Mouse (Mus musculus) midbrain, embryonic 11.5 days (tissue): ENCODE results near the gene Hnrnpul2. TPM values are rescaled to one million over a fixed set of nuclear protein-coding genes. Genes with fewer than 3 reads are reported as not detected.

Experiments
- ATAC-seq: fragments of 200-750 bp; cut with Nextera tagmentation; 2 replicates; pipeline ENCODE4 v1.8.0; 2017; ENCODE audit warnings: moderate TSS enrichment, moderate library complexity; ENCODE audit not compliant: low FRiP score
- DNase-seq: peaks from one replicate; pipeline ENCODE4 v3.0.0; 2015; ENCODE audit warnings: low spot score; ENCODE audit errors: missing footprints
- H3K27ac ChIP-seq: fragments of 300-500 bp; sonication (generic); 2 replicates; pipeline ENCODE4 v1.5.1; 2014; ENCODE audit warnings: low read depth, low read length
- H3K27me3 ChIP-seq: fragments of 300-500 bp; sonication (generic); 2 replicates; pipeline ENCODE4 v1.6.1; 2014; ENCODE audit warnings: mild to moderate bottlenecking, low read length, moderate library complexity, mixed read lengths; ENCODE audit not compliant: control insufficient read depth, insufficient read depth
- H3K36me3 ChIP-seq: fragments of 300-500 bp; sonication (generic); 2 replicates; pipeline ENCODE4 v1.6.1; 2014; ENCODE audit warnings: mild to moderate bottlenecking, low read length, moderate library complexity, mixed read lengths; ENCODE audit not compliant: control insufficient read depth, insufficient read depth
- H3K4me1 ChIP-seq: fragments of 300-500 bp; sonication (generic); 2 replicates; pipeline ENCODE4 v1.6.1; 2014; ENCODE audit warnings: low read length; ENCODE audit not compliant: control insufficient read depth, insufficient read depth
- H3K4me2 ChIP-seq: fragments of 300-500 bp; sonication (generic); 2 replicates; pipeline ENCODE4 v1.6.1; 2014; ENCODE audit warnings: mild to moderate bottlenecking, moderate library complexity
- H3K4me3 ChIP-seq: fragments of 300-500 bp; sonication (generic); 2 replicates; pipeline ENCODE4 v1.5.1; 2014; ENCODE audit warnings: low read depth, low read length
- H3K9ac ChIP-seq: fragments of 300-500 bp; sonication (generic); 2 replicates; pipeline ENCODE4 v1.6.1; 2014; ENCODE audit warnings: low read length
- H3K9me3 ChIP-seq: fragments of 300-500 bp; sonication (generic); 2 replicates; pipeline ENCODE4 v1.6.1; 2016; ENCODE audit warnings: low read length; ENCODE audit not compliant: control insufficient read depth
- WGBS: fragments of 180-500 bp; shearing (Covaris S2); extraction: QIAGEN DNeasy Blood & Tissue Kit; methylation state at CpG from one replicate; pipeline ENCODE4 v1.1.7; 2014; 5-methylcytosine and 5-hydroxymethylcytosine counted together
- polyA plus RNA-seq: library from polyadenylated mRNA; unstranded; fragments of >200 nt; fragmentation: Nextera tagmentation; extraction: Ambion mirVana; gene quantifications from 2 replicates; pipeline ENCODE4 v1.2.1, GENCODE M21; 2014

Hnrnpul2 gene
- 6.1 and 6.2 TPM in 2 replicates for polyA plus RNA-seq

DNA sequence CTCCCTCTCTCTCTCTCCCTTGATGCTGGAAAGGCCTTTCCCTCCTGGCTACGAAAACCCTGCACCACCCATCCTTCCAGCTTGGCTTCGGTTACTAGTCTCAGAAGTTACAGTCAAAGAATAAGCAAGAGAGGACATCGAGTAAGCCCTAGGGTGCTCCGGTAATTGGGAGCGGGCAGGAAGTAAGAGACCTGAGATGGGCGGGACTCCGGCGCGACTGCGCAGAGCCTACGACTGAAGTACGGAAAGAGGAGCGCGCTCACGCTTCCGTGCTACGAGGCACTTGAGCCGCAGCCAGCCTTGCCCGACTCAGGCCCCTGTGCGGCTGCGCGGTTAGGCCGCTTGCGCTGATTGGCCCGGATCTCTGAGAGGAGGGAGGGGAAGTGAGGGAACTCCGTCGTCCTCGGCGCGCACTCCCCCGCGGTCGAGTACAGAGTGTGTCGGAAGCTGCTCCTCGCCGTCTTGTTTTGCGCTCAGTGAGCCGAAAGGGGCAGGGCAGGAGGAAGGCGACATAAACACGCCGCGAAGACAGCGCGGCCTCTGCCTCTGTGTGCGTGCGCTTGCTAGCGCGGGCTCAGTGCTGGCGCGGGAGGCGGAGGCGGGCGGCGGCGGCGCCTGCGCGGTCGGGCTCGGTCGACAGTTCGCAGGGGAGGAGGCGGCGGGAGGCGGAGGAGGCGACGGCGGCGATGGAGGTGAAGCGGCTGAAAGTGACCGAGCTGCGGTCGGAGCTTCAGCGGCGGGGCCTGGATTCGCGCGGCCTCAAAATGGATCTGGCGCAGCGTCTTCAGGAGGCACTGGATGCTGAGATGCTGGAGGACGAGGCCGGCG lies at the start of gene Hnrnpul2:
Hnrnpul2 (plus strand) TSS at position 415 of the 828 bp plus-strand sequence.
- under 1% methylated on average over 83 of the region's 83 CpGs for WGBS
- Histone ChIP-seq H3K9me3 (no peaks in the 10 kb centered on the region), H3K4me2 (peak within 1 kb of the TSS; percentile 95), H3K9ac (peak within 1 kb of the TSS; percentile 98), H3K36me3 (peaks cover 13% of the 10 kb centered on the region; the same call in 1 of the 2 replicates), H3K27ac (peak within 1 kb of the TSS; percentile 98), H3K4me3 (peak within 1 kb of the TSS; percentile 100), H3K27me3 (no peaks in the 10 kb centered on the region), H3K4me1 (peaks cover 35% of the 10 kb centered on the region)
- DNase-seq, result peak; percentile 99
- ATAC-seq, result peak; percentile 95

DNA sequence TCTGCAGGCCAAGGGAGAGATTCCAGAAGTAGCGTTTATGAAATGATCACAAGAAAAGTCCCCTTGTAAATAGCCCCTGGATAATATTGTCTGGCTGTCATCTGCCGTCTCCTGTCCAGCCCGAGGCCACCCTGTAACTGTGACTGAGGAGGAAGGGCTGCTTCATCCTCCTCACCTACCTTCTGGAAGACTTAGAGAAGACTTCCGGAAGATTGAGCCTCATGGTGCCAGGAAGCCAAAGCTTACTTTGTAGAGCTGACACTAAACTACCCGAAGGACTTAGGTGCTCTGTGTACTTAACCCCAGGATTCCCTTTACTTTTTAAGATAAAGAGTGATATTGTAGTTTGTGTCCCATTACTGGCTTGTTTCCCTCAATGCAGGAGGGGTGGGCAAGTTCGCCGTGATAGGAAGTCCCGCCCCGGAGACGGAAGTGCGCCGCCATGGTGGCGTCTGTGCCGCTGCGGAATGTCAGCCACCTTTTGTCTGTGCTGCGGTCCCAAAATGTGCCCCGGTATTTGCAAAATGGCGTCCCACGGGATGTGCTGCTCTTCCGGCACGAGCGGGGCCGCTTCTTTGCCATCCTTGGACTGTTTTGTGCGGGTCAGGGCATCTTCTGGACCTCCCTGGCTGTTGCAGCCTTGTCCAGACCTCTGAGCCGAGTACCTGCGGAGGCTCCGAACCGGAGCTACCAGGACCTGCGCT lies 49.1 kb upstream of the Hnrnpul2 start, which contains the start of gene Tmem223:
Tmem223 (plus strand) TSS at position 430 of the 704 bp plus-strand sequence.
- H3K27ac ChIP-seq, result peak within 1 kb of the TSS; percentile 77
- peak within 1 kb of the TSS; percentile 83 for H3K4me2 ChIP-seq
- 23% methylated on average over 29 of the region's 29 CpGs for WGBS
- peaks cover 29% of the 10 kb centered on the region for H3K4me1 ChIP-seq
- H3K27me3 ChIP-seq, result no peaks in the 10 kb centered on the region
- H3K9me3 ChIP-seq, result no peaks in the 10 kb centered on the region
- peak; percentile 97 for DNase-seq
- peak within 1 kb of the TSS; percentile 98 for H3K9ac ChIP-seq
- H3K4me3 ChIP-seq, result peak within 1 kb of the TSS; percentile 89
- peaks cover 39% of the 10 kb centered on the region for H3K36me3 ChIP-seq
- ATAC-seq, result peak; percentile 53

DNA sequence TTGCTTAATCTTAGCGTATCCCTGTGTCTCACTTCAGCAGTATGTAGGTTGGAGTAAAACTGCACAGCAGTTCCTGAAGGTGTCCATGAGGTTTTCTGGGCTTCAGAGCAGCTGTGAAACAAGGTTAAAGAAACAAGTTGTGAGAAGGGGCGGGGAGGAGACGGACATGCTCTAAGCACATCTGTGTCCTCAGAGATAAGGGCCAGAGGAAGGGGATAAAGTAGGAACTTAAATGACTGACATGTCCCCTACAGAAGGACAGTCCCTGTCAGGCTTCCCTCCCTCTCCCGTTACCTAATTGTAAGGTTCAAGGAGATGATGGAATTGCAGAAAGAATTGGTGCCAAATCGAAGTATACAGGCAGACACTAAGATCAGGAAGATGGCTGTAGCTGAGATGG lies 46.8 kb upstream of the Hnrnpul2 start:
- WGBS, result 88% methylated on average over 5 of the region's 5 CpGs
- Histone ChIP-seq H3K4me3 (peak overlapping the region; percentile 74; the same call in 1 of the 2 replicates), H3K9me3 (no peaks in the 10 kb centered on the region)

DNA sequence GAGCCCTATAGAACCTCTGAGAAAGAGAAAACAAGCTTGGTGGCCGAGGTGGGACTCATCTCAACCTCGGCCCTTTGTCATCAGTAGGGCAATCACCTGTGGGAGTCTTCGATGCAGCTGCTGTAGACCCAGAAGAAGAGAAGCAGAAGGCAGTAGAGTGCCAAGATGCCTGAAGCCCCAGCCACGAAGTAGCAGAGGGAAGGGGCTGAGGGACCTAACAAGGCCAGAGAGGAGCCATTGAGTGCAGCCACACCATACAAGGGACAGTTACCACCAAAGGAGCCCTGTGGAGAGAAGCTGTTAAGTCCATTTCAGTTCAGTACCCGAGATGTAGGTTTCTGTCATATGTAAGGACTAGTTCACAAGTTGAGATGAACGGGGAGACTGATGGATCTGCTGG lies 46.4 kb upstream of the Hnrnpul2 start:
- H3K27ac ChIP-seq, result 0 out of 2 replicates have a peak overlapping the region, but pooled peaks have one; percentile 2
- H3K36me3 ChIP-seq, result peaks cover 15% of the 10 kb centered on the region
- DNase-seq (no peak), ATAC-seq (no peak)
- peaks cover 29% of the 10 kb centered on the region for H3K4me1 ChIP-seq
- WGBS, result 62% methylated on average over 6 of the region's 6 CpGs
- no peaks in the 10 kb centered on the region for H3K27me3 ChIP-seq
- H3K9me3 ChIP-seq, result no peaks in the 10 kb centered on the region
- peak overlapping the region; percentile 98 for H3K4me2 ChIP-seq
- H3K4me3 ChIP-seq, result peak overlapping the region; percentile 74
- peak overlapping the region; percentile 92; the same call in 1 of the 2 replicates for H3K9ac ChIP-seq

More for the DNA sequence above, 46.8 kb upstream of the Hnrnpul2 start:
- H3K4me2 ChIP-seq, result peak overlapping the region; percentile 98; the same call in 1 of the 2 replicates
- peaks cover 29% of the 10 kb centered on the region for H3K4me1 ChIP-seq
- H3K27me3 ChIP-seq, result no peaks in the 10 kb centered on the region
- H3K27ac ChIP-seq, result no peak overlapping the region
- H3K9ac ChIP-seq, result peak overlapping the region; percentile 92; the same call in 1 of the 2 replicates
- ATAC-seq (no peak), DNase-seq (no peak)
- peaks cover 18% of the 10 kb centered on the region for H3K36me3 ChIP-seq

DNA sequence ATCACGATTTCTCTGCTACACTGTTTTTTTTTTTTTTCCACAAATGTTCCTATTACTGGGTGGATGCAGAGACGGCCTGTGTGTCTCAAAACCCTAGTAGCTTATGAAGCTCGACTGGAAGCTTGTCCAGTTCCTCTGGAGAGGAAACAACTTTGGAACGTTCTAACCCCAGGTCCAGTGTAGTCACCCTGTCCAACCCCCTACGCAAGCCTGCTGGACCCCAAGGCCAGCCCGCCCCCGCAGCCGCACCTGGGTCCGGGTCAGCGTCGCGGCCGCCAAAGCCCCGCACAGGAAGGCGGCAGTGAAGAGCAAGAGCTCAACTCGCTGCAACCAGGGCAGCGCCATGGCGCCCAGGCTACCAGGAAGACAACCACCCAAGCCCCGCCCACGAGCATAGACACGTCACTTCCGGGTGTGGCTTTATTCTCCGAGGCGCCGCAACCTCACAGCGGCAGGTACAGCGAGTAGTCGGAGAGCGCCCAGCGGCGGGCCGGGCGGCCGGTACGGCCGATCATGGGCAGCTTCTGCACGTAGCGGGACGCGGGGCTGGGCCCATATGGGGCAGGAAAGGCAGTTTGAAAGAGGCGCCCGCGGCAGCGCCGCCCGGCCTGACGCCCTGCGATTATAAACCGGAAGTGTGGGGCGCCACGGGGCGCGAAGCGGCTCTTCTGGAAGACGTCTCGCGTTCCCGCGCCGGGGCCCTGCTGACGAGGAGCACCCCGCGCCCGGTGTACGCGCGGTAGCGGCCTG lies 45.5 kb upstream of the Hnrnpul2 start, which contains the start of gene Tmem179b:
Tmem179b (minus strand) TSS at position 382 of the 750 bp plus-strand sequence.
- peak within 1 kb of the TSS; percentile 98 for H3K4me2 ChIP-seq
- H3K27me3 ChIP-seq, result no peaks in the 10 kb centered on the region
- peak; percentile 95 for ATAC-seq
- peak within 1 kb of the TSS; percentile 96 for H3K27ac ChIP-seq
- peak; percentile 99 for DNase-seq
- peaks cover 13% of the 10 kb centered on the region for H3K36me3 ChIP-seq
- H3K4me3 ChIP-seq, result peak within 1 kb of the TSS; percentile 74
- H3K9ac ChIP-seq, result peak within 1 kb of the TSS; percentile 92
- peaks cover 29% of the 10 kb centered on the region for H3K4me1 ChIP-seq
- under 1% methylated on average over 68 of the region's 68 CpGs for WGBS
- H3K9me3 ChIP-seq, result no peaks in the 10 kb centered on the region

DNA sequence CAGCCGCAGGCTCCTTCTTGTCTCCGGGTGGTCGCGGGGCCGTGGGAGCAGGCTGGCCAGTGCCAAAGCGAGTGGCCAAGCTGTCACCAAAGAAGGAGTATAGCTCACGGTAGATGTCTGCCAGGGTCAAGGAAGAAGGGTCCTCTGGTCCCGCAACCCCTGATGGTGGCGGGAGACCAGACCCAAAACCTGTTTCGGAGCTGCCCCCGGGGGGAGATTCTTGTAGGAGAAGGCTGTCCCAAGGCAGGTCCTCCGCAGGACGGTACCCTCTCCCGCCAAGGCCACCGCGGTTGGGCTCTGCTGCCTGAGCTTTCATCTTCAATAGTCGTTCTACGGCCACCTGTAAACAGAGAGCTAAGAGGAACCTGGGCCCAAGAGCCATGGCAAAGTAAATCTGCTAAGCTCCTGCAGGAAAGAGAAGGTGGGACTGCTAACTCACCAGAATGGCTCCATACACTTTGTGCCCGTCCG lies 44.8 kb upstream of the Hnrnpul2 start:
- no peaks in the 10 kb centered on the region for H3K9me3 ChIP-seq
- H3K36me3 ChIP-seq, result peaks cover 10% of the 10 kb centered on the region
- 6% methylated on average over 20 of the region's 20 CpGs for WGBS
- DNase-seq (peak; percentile 91), ATAC-seq (peak; percentile 41; the same call in 1 of the 2 replicates)
- H3K27me3 ChIP-seq, result no peaks in the 10 kb centered on the region
- H3K27ac ChIP-seq, result peak overlapping the region; percentile 96
- peak overlapping the region; percentile 98 for H3K4me2 ChIP-seq
- peak overlapping the region; percentile 74 for H3K4me3 ChIP-seq
- H3K9ac ChIP-seq, result peak overlapping the region; percentile 92
- peaks cover 29% of the 10 kb centered on the region for H3K4me1 ChIP-seq

DNA sequence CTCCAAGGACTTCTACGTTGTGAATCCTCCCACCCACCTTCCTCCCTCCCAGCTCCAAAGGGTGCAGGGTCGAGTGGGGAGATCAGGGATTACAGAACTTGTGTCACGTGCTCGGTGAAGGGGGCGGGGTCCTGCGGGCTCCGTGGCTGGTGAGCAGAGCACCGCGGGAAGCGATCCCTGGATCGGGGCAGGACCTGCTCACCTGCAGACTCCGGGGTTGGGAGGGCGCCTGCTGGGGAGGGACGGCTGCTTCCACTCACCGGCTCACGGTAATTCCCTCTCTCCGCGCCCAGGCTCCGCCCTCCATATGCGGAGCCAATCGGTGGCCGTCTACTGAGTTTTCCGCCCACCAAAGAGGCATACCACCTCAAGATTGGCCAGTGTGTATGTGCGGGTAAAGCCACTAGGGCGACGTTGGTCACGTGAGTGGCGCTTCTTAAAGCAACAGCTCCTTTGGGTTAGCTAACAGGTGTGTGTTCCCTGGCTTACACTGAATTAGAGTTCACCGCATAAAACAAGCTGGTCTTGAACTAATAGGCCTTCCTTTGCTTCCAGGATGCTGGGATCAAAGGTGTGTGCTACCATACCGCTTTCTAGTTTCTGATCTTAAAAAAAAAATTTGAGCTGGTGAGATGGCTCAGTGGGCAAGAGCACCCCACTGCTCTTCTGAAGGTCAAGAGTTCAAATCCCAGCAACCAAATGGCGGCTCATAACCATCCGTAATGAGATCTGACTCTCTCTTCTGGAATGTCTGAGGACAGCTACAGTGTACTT lies 33.6 kb upstream of the Hnrnpul2 start, which contains the start of gene Taf6l:
Taf6l (minus strand) TSS at position 410 of the 774 bp plus-strand sequence.
- peak; percentile 99 for ATAC-seq
- Histone ChIP-seq H3K9me3 (no peaks in the 10 kb centered on the region), H3K36me3 (peaks cover 17% of the 10 kb centered on the region; the same call in 1 of the 2 replicates), H3K4me3 (peak within 1 kb of the TSS; percentile 78), H3K4me2 (peak within 1 kb of the TSS; percentile 68), H3K27ac (peak within 1 kb of the TSS; percentile 51; the same call in 1 of the 2 replicates), H3K4me1 (0 out of 2 replicates have a peak, but pooled peaks cover 4% of the 10 kb centered on the region), H3K9ac (peak within 1 kb of the TSS; percentile 73), H3K27me3 (no peaks in the 10 kb centered on the region)
- DNase-seq, result peak; percentile 97
- under 1% methylated on average over 32 of the region's 32 CpGs for WGBS
